Mouse (Mus musculus) forebrain, embryonic 12.5 days (tissue): ENCODE results near the gene 1700057G04Rik. TPM values are rescaled to one million over a fixed set of nuclear protein-coding genes. Genes with fewer than 3 reads are reported as not detected.

Experiments
- ATAC-seq: fragments of 200-750 bp; cut with Nextera tagmentation; 2 replicates; pipeline ENCODE4 v1.8.0; 2017; ENCODE audit warnings: moderate TSS enrichment; ENCODE audit not compliant: low FRiP score
- H3K27ac ChIP-seq: fragments of 300-500 bp; sonication (generic); 2 replicates; pipeline ENCODE4 v1.5.1; 2016; ENCODE audit warnings: mild to moderate bottlenecking
- H3K27me3 ChIP-seq: fragments of 300-500 bp; sonication (generic); 2 replicates; pipeline ENCODE4 v1.6.1; 2016; ENCODE audit warnings: mild to moderate bottlenecking
- H3K36me3 ChIP-seq: fragments of 300-500 bp; sonication (generic); replicated peaks from 2 replicates; pipeline ENCODE4 v1.6.1; 2016; ENCODE audit warnings: mild to moderate bottlenecking
- H3K4me1 ChIP-seq: fragments of 300-500 bp; sonication (generic); 2 replicates; pipeline ENCODE4 v1.6.1; 2016
- H3K4me2 ChIP-seq: fragments of 300-500 bp; sonication (generic); 2 replicates; pipeline ENCODE4 v1.6.1; 2016; ENCODE audit warnings: mild to moderate bottlenecking, moderate library complexity
- H3K4me3 ChIP-seq: fragments of 300-500 bp; sonication (generic); replicated peaks from 2 replicates; pipeline ENCODE4 v1.5.1; 2016; ENCODE audit warnings: mild to moderate bottlenecking
- H3K9ac ChIP-seq: fragments of 300-500 bp; sonication (generic); 2 replicates; pipeline ENCODE4 v1.6.1; 2016; ENCODE audit warnings: mild to moderate bottlenecking
- H3K9me3 ChIP-seq: fragments of 300-500 bp; sonication (generic); 2 replicates; pipeline ENCODE4 v1.6.1; 2016
- WGBS: fragments of 180-500 bp; shearing (Covaris S2); methylation state at CpG from one replicate; pipeline ENCODE4 v1.1.7; 2016; 5-methylcytosine and 5-hydroxymethylcytosine counted together
- polyA plus RNA-seq: library from polyadenylated mRNA; unstranded; fragments of >200 nt; fragmentation: Nextera tagmentation; extraction: Ambion mirVana; gene quantifications from 2 replicates; pipeline ENCODE4 v1.2.1, GENCODE M21; 2016

1700057G04Rik gene
- polyA plus RNA-seq = not detected in 2 replicates

GRCm38 (mm10) chr9:92309077-92309476 lies at the start of gene 1700057G04Rik:
1700057G04Rik (plus strand) TSS chr9:92309377.
- Histone ChIP-seq H3K4me1 (0 out of 2 replicates have a peak, but pooled peaks cover 2% of the 10 kb centered on the region), H3K4me3 (no peak within 1 kb of the TSS), H3K27me3 (no peaks in the 10 kb centered on the region), H3K36me3 (no peaks in the 10 kb centered on the region), H3K4me2 (no peak within 1 kb of the TSS), H3K9me3 (no peaks in the 10 kb centered on the region), H3K27ac (no peak within 1 kb of the TSS), H3K9ac (no peak within 1 kb of the TSS)
- ATAC-seq = no peak
- WGBS = 92% methylated on average over 1 of the region's 1 CpGs

GRCm38 (mm10) chr9:92260481-92261159 lies 48.6 kb upstream of the 1700057G04Rik start:
- WGBS = 87% methylated on average over 7 of the region's 7 CpGs
- H3K4me2 ChIP-seq = no peak overlapping the region
- H3K4me1 ChIP-seq = no peaks in the 10 kb centered on the region
- peaks cover 3% of the 10 kb centered on the region; the same call in 1 of the 2 replicates for H3K36me3 ChIP-seq
- H3K9me3 ChIP-seq = no peaks in the 10 kb centered on the region
- H3K9ac ChIP-seq = no peak overlapping the region
- no peaks in the 10 kb centered on the region for H3K27me3 ChIP-seq
- no peak overlapping the region for H3K27ac ChIP-seq
- ATAC-seq = no peak
- H3K4me3 ChIP-seq = no peak overlapping the region

GRCm38 (mm10) chr9:92265719-92266118 lies 43.5 kb upstream of the 1700057G04Rik start:
- 86% methylated on average over 4 of the region's 4 CpGs for WGBS
- Histone ChIP-seq H3K27me3 (no peaks in the 10 kb centered on the region), H3K27ac (no peak overlapping the region), H3K36me3 (peaks cover 21% of the 10 kb centered on the region), H3K4me1 (no peaks in the 10 kb centered on the region), H3K9ac (no peak overlapping the region), H3K4me3 (no peak overlapping the region), H3K4me2 (no peak overlapping the region), H3K9me3 (no peaks in the 10 kb centered on the region)
- ATAC-seq = no peak

GRCm38 (mm10) chr9:92266558-92267171 lies 42.5 kb upstream of the 1700057G04Rik start:
- Histone ChIP-seq H3K36me3 (peaks cover 24% of the 10 kb centered on the region), H3K27me3 (no peaks in the 10 kb centered on the region), H3K27ac (no peak overlapping the region), H3K9ac (no peak overlapping the region), H3K4me3 (no peak overlapping the region), H3K4me1 (no peaks in the 10 kb centered on the region), H3K9me3 (no peaks in the 10 kb centered on the region), H3K4me2 (no peak overlapping the region)
- 90% methylated on average over 8 of the region's 8 CpGs for WGBS
- no peak for ATAC-seq

- Histone ChIP-seq H3K27ac (no peak overlapping the region), H3K27me3 (no peaks in the 10 kb centered on the region), H3K4me1 (no peaks in the 10 kb centered on the region), H3K9ac (no peak overlapping the region), H3K9me3 (no peaks in the 10 kb centered on the region), H3K4me2 (no peak overlapping the region), H3K36me3 (peaks cover 24% of the 10 kb centered on the region), H3K4me3 (no peak overlapping the region)
- 89% methylated on average over 1 of the region's 1 CpGs for WGBS
- ATAC-seq = no peak
These were observed 41.4 kb upstream of the 1700057G04Rik start for GRCm38 (mm10) chr9:92267732-92268131.

- Histone ChIP-seq H3K9me3 (no peaks in the 10 kb centered on the region), H3K4me2 (no peak overlapping the region), H3K9ac (no peak overlapping the region), H3K4me3 (no peak overlapping the region), H3K27ac (no peak overlapping the region), H3K36me3 (peaks cover 24% of the 10 kb centered on the region), H3K4me1 (no peaks in the 10 kb centered on the region), H3K27me3 (no peaks in the 10 kb centered on the region)
- 94% methylated on average over 5 of the region's 5 CpGs for WGBS
- no peak for ATAC-seq
These were observed 39.3 kb upstream of the 1700057G04Rik start for GRCm38 (mm10) chr9:92269829-92270404.

GRCm38 (mm10) chr9:92270927-92271326 lies 38.2 kb upstream of the 1700057G04Rik start:
- H3K9me3 ChIP-seq = no peaks in the 10 kb centered on the region
- 56% methylated on average over 4 of the region's 4 CpGs for WGBS
- H3K4me1 ChIP-seq = no peaks in the 10 kb centered on the region
- peaks cover 24% of the 10 kb centered on the region for H3K36me3 ChIP-seq
- no peak overlapping the region for H3K9ac ChIP-seq
- H3K4me2 ChIP-seq = no peak overlapping the region
- no peak overlapping the region for H3K27ac ChIP-seq
- no peak for ATAC-seq
- no peaks in the 10 kb centered on the region for H3K27me3 ChIP-seq
- no peak overlapping the region for H3K4me3 ChIP-seq

GRCm38 (mm10) chr9:92272650-92273049 lies 36.5 kb upstream of the 1700057G04Rik start:
- Histone ChIP-seq H3K4me2 (no peak overlapping the region), H3K9ac (no peak overlapping the region), H3K9me3 (no peaks in the 10 kb centered on the region), H3K4me3 (no peak overlapping the region), H3K27ac (no peak overlapping the region), H3K36me3 (peaks cover 20% of the 10 kb centered on the region), H3K27me3 (no peaks in the 10 kb centered on the region), H3K4me1 (no peaks in the 10 kb centered on the region)
- WGBS = 91% methylated on average over 4 of the region's 4 CpGs
- ATAC-seq = no peak

GRCm38 (mm10) chr9:92273271-92273670 lies 35.9 kb upstream of the 1700057G04Rik start:
- 88% methylated on average over 2 of the region's 2 CpGs for WGBS
- peaks cover 17% of the 10 kb centered on the region for H3K36me3 ChIP-seq
- H3K4me3 ChIP-seq = no peak overlapping the region
- H3K4me2 ChIP-seq = no peak overlapping the region
- no peaks in the 10 kb centered on the region for H3K4me1 ChIP-seq
- H3K27me3 ChIP-seq = no peaks in the 10 kb centered on the region
- H3K9ac ChIP-seq = no peak overlapping the region
- H3K27ac ChIP-seq = no peak overlapping the region
- ATAC-seq = no peak
- no peaks in the 10 kb centered on the region for H3K9me3 ChIP-seq

- Histone ChIP-seq H3K36me3 (peaks cover 11% of the 10 kb centered on the region; the same call in 1 of the 2 replicates), H3K27ac (no peak overlapping the region), H3K9me3 (no peaks in the 10 kb centered on the region), H3K27me3 (no peaks in the 10 kb centered on the region), H3K4me2 (no peak overlapping the region), H3K9ac (no peak overlapping the region), H3K4me3 (no peak overlapping the region), H3K4me1 (no peaks in the 10 kb centered on the region)
- no peak for ATAC-seq
- WGBS = 77% methylated on average over 6 of the region's 6 CpGs
These were observed 35.0 kb upstream of the 1700057G04Rik start for GRCm38 (mm10) chr9:92273956-92274762.

- no peak for ATAC-seq
- Histone ChIP-seq H3K4me1 (no peaks in the 10 kb centered on the region), H3K4me3 (no peak within 1 kb of the TSS), H3K27ac (no peak within 1 kb of the TSS), H3K4me2 (no peak within 1 kb of the TSS), H3K27me3 (no peaks in the 10 kb centered on the region), H3K9me3 (no peaks in the 10 kb centered on the region), H3K36me3 (0 out of 2 replicates have a peak, but pooled peaks cover 4% of the 10 kb centered on the region), H3K9ac (no peak within 1 kb of the TSS)
- whole genome bisulfite sequencing = 79% methylated on average over 9 of the region's 9 CpGs
These were observed 33.5 kb upstream of the 1700057G04Rik start, which contains the start of gene Plscr2 for GRCm38 (mm10) chr9:92275486-92276207. Plscr2 (plus strand) TSS chr9:92275602.
